Mouse (Mus musculus) embryo, embryonic 10 days (tissue): Measurements from ENCODE around the gene Otoa.

ENCODE experiments used
- DNase-seq: peaks from one replicate; pipeline ENCODE4 v3.0.0-alpha.2; 2015; ENCODE audit warnings: low spot score

The Otoa gene

GRCm38 (mm10) chr7:121081350-121081749 is at the start of gene Otoa:
Otoa (plus strand) TSS chr7:121081650.
- no peak for DNase-seq

GRCm38 (mm10) chr7:121033856-121034652 is 47.4 kb upstream of the Otoa start, which contains the start of gene Mettl9:
Mettl9 (plus strand) TSS chr7:121034445.
- peak; percentile 97 for DNase-seq

- DNase-seq, result no peak
These were observed 46.7 kb upstream of the Otoa start for GRCm38 (mm10) chr7:121034701-121035141.

GRCm38 (mm10) chr7:121035161-121035721 is 46.2 kb upstream of the Otoa start:
- peak; percentile 58 for DNase-seq

DNA sequence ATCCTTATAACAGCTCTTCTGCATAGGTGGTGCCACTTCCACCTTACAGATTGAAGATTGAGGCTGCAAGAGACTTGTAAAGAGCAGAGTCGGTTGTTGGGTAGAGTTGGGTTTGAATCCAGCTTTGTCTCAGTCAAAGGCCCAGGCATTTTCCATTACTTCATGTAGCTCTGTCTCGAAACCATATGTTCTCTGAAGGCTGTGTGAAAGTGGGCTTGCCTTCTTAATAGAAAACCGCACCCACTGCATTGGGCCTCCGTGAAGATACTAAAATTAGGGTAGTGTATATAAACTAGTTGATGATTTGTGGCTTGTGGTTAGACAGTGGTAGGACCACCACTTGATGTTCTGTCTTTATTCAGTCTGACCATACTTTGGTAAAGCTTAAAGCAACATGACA is 40.9 kb upstream of the Otoa start:
- no peak for DNase-seq

GRCm38 (mm10) chr7:121041989-121042388 is 39.5 kb upstream of the Otoa start:
- no peak for DNase-seq

GRCm38 (mm10) chr7:121043004-121043403 is 38.4 kb upstream of the Otoa start:
- no peak for DNase-seq

DNA sequence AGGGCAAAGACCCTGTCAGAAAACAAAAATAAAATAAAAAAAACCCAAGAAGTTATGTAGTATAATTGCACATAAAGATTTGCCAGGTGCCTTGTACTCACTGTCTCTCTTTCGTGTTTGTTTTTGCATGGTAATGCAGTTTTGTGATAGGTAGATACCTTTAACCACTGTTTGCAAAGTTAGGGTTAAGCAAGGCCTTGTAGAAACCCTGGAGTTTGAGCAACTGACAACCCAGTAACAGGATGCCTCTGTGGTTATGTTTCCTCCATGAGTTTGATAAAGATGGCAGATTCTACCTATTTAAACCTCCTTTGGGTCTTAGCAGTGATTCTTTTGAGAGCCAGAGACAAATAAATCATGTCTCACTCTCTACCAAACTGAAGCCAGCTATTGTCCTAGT is 37.9 kb upstream of the Otoa start:
- DNase-seq, result no peak

DNA sequence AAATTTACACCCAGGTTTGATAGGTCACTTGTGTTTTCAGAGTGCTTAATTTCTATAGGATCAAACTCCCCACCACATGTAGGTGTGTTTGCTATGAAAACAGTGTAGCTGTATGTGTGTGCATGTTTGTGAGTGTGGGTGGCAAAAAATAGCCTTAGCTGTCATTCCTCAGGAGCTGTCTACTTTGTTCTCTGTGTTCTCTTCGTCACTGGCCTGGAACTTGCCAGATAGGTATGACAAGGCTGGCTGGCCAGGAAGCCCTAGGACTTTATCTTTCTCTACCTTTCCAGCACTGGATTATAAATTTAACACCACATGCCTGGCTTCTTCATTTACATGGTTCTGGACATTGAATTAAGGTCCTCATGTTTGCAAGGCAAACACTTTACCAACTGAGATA is 37.2 kb upstream of the Otoa start:
- DNase-seq, result no peak

- no peak for DNase-seq
These were observed 35.6 kb upstream of the Otoa start for GRCm38 (mm10) chr7:121045671-121046453.

GRCm38 (mm10) chr7:121047624-121048023 is 33.8 kb upstream of the Otoa start:
- no peak for DNase-seq

DNA sequence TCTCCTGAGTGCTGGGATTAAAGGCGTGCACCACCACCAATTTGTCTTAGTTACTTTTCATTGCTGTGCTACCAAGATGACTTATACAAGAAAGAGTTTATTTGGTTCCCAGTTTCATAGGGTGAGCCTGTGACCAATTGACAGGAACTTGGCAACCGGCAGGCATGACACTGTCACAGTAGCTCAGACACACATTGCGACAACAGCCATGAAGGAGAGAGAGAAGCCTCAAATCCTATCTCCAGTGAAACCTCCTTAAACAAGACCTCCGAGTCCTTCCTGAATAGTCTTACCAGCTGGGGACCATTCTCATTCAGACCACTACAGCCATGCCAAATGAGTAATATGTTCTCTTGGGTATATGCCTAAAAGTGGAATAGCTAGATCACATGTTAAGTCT is 28.4 kb upstream of the Otoa start:
- DNase-seq, result no peak

DNA sequence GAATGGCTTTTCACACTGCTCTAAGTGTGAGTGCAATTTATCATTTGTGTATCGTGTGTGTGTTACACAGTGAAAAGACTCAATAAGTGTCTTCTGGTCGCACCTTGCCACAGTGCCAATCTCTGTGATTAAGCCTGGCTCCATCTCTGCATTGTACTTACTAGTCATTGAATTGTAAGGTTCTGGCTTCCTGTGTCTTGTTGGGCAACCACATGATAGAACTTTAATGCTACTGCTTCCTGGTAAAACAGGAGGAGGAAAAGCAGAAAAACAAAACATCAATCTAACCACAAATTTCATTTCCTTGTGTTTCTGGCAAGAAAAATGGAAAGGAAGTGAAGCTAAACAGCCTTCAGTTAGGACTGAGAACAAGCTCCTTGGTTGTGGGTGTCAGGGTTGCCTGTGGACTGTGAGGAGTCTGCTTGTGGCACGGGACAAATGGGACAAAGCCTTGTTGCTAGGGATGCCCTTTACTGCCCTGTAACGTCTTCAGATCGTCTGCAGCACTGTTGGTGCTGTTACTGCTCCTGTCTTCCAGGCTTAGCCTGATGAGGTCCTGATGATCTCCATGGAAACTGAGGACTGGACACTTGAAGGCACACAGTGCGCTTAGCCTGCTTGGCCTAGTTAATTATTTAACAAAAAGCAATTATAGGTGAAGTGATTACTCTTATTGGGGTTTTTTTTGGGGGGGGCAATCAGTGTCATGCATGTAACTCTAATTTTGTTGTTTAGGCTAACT is 21.8 kb upstream of the Otoa start:
- DNase-seq, result no peak

GRCm38 (mm10) chr7:121064309-121064708 is 17.1 kb upstream of the Otoa start:
- DNase-seq, result no peak

- DNase-seq, result no peak
These were observed 10.2 kb upstream of the Otoa start for GRCm38 (mm10) chr7:121071276-121071675.

DNA sequence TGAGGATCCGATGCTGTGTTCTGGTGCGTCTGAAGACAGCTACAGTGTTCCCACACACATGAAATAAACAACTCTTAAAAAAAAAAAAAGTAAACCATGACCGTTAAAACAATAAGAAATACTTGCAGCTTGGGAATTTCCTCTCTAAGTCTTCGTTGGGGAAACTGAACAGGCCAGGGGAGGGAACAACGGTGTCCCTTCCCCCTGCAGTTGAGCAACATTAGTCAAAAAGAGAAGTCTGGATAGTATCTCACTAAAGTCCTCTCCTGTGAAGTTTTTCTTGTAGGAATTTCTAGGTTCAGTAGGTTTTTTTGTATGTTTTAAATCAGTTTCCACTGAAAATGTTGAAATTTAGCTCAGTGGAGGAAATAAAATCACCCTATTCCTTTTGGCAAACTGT is 8.9 kb upstream of the Otoa start:
- DNase-seq, result no peak

DNA sequence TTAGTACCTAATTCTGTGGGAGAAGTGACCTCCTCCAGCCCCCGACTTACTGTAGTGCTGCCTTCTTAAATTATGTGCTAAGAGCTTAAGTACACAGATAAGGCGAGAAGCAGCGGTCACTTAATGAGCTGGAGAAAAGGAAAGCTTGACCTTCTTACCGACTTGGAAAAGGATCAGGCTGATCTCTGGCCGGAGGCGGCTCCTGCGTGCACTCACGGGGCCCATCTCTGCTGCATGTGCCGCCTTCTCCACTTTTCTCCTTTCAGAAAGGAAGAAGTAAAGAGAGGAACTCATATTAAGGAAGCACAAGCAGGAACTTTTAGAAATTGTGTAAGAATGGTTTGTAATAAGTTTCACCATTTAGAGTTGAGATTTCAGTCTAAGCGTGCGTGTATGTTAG is 7.2 kb upstream of the Otoa start, which contains the start of gene Igsf6:
Gene Igsf6, minus strand, starts transcription at position 292 of the 400 bp plus-strand sequence.
- DNase-seq, result no peak

DNA sequence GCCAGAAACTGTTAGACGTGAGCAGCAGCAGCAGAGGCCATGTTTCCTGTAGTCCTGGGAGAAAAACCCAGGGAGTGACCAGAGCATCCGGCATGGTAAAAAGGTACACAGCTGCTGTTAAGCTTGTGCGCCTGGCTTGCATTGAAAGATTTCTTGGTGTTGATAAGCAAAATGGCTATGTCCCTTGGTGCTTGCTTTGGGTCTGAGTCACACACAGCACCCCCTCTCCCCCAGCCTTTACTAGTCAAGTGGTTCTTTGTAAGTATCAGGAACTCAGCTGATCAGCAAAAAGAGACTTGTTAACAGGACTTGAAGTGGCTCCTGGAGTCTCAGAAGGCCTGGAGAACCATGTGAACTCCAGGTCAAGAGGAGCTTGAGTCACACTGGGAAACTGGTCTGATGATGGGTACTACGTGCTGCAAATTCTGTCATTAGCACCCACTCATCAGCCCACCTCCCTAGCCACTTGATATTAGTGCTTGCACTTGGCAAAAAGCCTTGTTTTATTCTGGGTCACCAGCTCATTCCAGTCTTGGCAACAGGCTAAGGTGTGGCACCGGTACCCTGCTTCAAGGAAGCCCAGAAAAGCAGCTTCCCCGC is 6.5 kb upstream of the Otoa start:
- no peak for DNase-seq

DNA sequence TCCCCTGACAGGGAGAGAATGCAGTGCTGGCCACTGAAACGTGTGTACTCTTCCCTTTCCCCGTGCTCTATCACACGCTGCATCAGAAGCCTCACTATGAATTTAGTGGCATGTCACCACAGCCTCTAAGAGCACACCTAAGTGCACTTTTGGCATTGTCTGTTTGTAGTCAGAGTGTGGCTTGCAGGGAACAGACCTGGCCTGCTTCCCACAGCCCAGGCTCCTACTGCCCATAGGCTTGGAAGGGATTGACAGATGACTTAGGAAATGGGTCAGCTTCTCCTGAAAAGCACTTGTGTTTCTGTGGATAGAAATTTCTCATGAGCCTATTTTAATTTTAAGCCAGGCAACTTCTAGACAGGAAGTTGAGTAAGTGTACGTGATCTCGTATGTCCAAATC is 6.0 kb upstream of the Otoa start:
- DNase-seq, result no peak

GRCm38 (mm10) chr7:121077311-121077710 is 4.1 kb upstream of the Otoa start:
- no peak for DNase-seq

- peak; percentile 86 for DNase-seq
These were observed 3.6 kb upstream of the Otoa start for GRCm38 (mm10) chr7:121077829-121078228.

DNA sequence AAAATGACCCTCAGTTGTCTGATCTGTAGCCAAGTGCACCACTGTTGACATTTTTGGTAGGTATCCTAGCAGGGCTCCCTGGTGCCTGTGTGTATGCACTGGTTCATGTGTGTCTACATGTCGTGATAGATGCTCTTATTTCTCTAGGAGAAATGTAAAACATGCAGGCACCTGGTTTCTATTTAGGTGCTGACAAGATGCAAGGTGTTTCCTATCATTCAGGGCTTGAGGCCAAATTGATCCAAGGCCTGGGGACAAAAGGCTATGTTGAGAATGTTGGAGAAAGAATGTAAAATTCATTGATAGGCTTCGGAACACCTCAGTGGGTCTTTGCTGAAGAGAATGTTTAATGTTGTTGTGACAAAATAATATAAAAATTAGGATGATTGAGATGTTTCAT is 366 bp downstream of the Otoa start:
- no peak for DNase-seq
